Mouse (Mus musculus): ENCODE results near the gene Nap1l2. TPM values are rescaled to one million over a fixed set of nuclear protein-coding genes. Genes with fewer than 3 reads are reported as not detected.
A peak's percentile ranks its signal among the peaks of the same experiment; 100 is the strongest.
"Not testable (repeated sequence)": the region's sequence is repeated elsewhere in the genome, so short reads cannot be mapped to it uniquely, and the experiment has no call there.

Gene Nap1l2
- polyA plus RNA-seq (2014; fragmentation: Nextera tagmentation; extraction: Ambion mirVana), result 11.6 and 13.9 TPM in 2 replicates

DNA sequence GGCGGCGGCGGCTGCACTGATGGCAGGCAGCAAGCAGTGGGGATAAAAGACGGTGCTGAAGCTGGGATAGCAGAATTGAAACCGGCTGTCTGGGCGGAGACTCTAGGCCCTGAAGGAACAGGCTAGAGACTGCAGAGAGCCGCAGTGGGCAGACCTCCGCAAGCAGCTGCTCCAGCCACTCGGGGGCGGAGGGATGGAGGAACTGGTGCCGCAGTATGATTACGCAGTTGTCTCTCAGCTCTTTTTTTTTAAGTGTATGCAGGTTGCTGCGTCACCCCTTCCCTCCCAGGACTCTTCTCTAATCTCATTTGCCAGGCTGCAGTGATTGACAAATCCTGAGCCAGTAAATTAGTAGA lies at the start of gene Nap1l2:
Gene Nap1l2, minus strand, starts transcription at position 210 of the 356 bp plus-strand sequence.
- peaks cover 2% of the 10 kb centered on the region for H3K27me3 ChIP-seq (ENCODE audit: control insufficient read depth, insufficient read depth, low read length)

DNA sequence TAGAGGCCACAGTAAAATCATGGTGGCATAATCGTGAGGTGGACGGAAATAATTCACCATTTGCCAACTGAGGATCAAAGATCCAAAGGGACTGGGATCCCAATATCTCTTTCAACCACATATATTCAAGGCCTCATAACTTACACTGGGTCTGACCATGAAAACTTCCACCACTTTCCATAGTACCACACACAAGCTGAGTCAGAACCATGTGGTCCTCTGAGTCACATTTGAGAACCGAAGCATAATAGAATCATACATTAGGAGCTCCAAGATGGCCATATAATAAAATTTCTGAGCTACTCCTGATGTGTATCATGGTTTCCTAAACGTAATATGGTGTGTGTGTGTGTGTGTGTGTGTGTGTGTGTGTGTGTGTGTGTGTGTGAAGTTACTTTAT lies 28.8 kb upstream of the Nap1l2 start:
- Histone ChIP-seq H3K4me3 (ENCODE audit: low read depth, low read length) (no peak overlapping the region), H3K4me1 (ENCODE audit: control insufficient read depth, insufficient read depth, low read length) (no peaks in the 10 kb centered on the region), H3K27me3 (ENCODE audit: control insufficient read depth, insufficient read depth, low read length) (no peaks in the 10 kb centered on the region), H3K4me2 (ENCODE audit: low read depth, low read length) (no peak overlapping the region), H3K9ac (replicated peaks; ENCODE audit: low read length) (no peak overlapping the region), H3K27ac (replicated peaks; ENCODE audit: low read depth, low read length) (no peak overlapping the region), H3K36me3 (replicated peaks; ENCODE audit: control insufficient read depth, insufficient read depth, low read depth, low read length) (no peaks in the 10 kb centered on the region), H3K9me3 (replicated peaks; ENCODE audit: control insufficient read depth, low read length) (no peaks in the 10 kb centered on the region)
- ATAC-seq (replicated peaks; ENCODE audit: insufficient number of reproducible peaks, low FRiP score, low TSS enrichment, low read depth) (no peak), DNase-seq (ENCODE audit: low spot score) (no peak)
- WGBS, result 70% methylated on average over 4 of the region's 4 CpGs

More for the DNA sequence above, at the start of gene Nap1l2:
- WGBS, result 17% methylated on average over 13 of the region's 13 CpGs
- peak; percentile 88 for ATAC-seq (replicated peaks; ENCODE audit: insufficient number of reproducible peaks, low FRiP score, low TSS enrichment, low read depth)
- peak within 1 kb of the TSS; percentile 47 for H3K4me2 ChIP-seq (ENCODE audit: low read depth, low read length)
- peak; percentile 76 for DNase-seq (ENCODE audit: low spot score)
- H3K36me3 ChIP-seq (replicated peaks; ENCODE audit: control insufficient read depth, insufficient read depth, low read depth, low read length), result no peaks in the 10 kb centered on the region
- peak within 1 kb of the TSS; percentile 50 for H3K9ac ChIP-seq (replicated peaks; ENCODE audit: low read length)
- H3K27ac ChIP-seq (replicated peaks; ENCODE audit: low read depth, low read length), result no peak within 1 kb of the TSS
- no peaks in the 10 kb centered on the region for H3K9me3 ChIP-seq (replicated peaks; ENCODE audit: control insufficient read depth, low read length)
- H3K4me3 ChIP-seq (ENCODE audit: low read depth, low read length), result peak within 1 kb of the TSS; percentile 31
- no peaks in the 10 kb centered on the region for H3K4me1 ChIP-seq (ENCODE audit: control insufficient read depth, insufficient read depth, low read length)

DNA sequence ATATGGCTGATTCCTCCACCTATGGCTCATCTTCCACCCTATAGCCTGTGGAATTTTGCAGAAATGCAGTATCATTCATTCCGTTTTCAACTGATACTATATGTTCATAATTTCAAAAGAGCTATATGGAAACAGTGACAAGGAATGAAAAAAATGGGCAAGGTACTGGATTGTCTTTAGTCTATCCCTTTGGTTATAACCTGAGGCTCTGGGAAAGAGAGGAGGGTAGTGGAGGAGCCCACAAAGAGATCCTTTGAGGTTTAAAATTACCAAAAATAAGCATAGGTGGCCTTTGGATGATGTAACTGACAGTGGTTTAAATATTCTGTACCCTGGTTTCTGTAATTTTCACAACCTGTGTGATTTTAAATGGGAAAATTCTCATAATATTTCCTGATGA lies 389 bp upstream of the Nap1l2 start:
- DNase-seq (ENCODE audit: low spot score), result no peak
- H3K4me1 ChIP-seq (ENCODE audit: control insufficient read depth, insufficient read depth, low read length), result no peaks in the 10 kb centered on the region
- no peaks in the 10 kb centered on the region for H3K9me3 ChIP-seq (replicated peaks; ENCODE audit: control insufficient read depth, low read length)
- WGBS, result 29% methylated on average over 1 of the region's 1 CpGs
- H3K27me3 ChIP-seq (ENCODE audit: control insufficient read depth, insufficient read depth, low read length), result peaks cover 2% of the 10 kb centered on the region
- H3K27ac ChIP-seq (replicated peaks; ENCODE audit: low read depth, low read length), result no peak overlapping the region
- no peak overlapping the region for H3K9ac ChIP-seq (replicated peaks; ENCODE audit: low read length)
- H3K36me3 ChIP-seq (replicated peaks; ENCODE audit: control insufficient read depth, insufficient read depth, low read depth, low read length), result no peaks in the 10 kb centered on the region
- H3K4me2 ChIP-seq (ENCODE audit: low read depth, low read length), result peak overlapping the region; percentile 47; the same call in 1 of the 2 replicates
- no peak overlapping the region for H3K4me3 ChIP-seq (ENCODE audit: low read depth, low read length)
- no peak for ATAC-seq (replicated peaks; ENCODE audit: insufficient number of reproducible peaks, low FRiP score, low TSS enrichment, low read depth)

DNA sequence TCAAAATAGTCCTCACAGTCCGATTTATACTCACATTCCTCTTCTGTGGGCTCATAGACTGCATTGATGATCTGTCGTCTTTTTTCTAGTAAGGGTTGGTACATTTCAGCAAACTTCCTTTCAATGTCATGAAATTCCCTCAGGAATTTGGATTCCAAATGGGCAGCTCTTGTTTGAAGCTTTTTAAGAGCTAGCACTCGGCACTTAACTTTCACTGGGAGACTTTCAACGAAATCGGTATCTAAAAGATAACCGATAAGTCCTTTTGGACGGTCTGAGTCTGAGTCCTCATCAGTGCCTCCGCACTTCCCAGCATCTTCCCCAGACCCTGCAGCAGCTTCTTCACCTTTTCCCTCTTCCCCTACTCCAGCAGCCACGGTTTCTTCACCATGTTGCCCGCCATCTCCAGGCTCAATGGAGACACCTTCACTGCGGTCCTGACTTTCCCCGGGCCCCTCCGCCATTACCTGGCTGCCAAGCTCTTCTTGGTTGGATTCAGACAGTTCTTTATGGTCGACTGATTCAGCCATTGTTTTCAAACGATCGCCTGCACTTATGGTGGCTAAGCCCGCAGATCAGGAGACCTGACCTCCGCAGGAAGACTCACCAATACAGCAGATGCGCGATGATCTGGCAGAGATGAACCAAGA lies 534 bp downstream of the Nap1l2 start:
- Histone ChIP-seq H3K4me1 (ENCODE audit: control insufficient read depth, insufficient read depth, low read length) (no peaks in the 10 kb centered on the region), H3K9ac (replicated peaks; ENCODE audit: low read length) (peak overlapping the region; percentile 50), H3K36me3 (replicated peaks; ENCODE audit: control insufficient read depth, insufficient read depth, low read depth, low read length) (no peaks in the 10 kb centered on the region), H3K27me3 (ENCODE audit: control insufficient read depth, insufficient read depth, low read length) (peaks cover 2% of the 10 kb centered on the region), H3K4me3 (ENCODE audit: low read depth, low read length) (peak overlapping the region; percentile 31), H3K4me2 (ENCODE audit: low read depth, low read length) (peak overlapping the region; percentile 47), H3K27ac (replicated peaks; ENCODE audit: low read depth, low read length) (no peak overlapping the region), H3K9me3 (replicated peaks; ENCODE audit: control insufficient read depth, low read length) (no peaks in the 10 kb centered on the region)
- ATAC-seq (replicated peaks; ENCODE audit: insufficient number of reproducible peaks, low FRiP score, low TSS enrichment, low read depth) (no peak), DNase-seq (ENCODE audit: low spot score) (peak; percentile 0)
- 20% methylated on average over 20 of the region's 20 CpGs for WGBS

DNA sequence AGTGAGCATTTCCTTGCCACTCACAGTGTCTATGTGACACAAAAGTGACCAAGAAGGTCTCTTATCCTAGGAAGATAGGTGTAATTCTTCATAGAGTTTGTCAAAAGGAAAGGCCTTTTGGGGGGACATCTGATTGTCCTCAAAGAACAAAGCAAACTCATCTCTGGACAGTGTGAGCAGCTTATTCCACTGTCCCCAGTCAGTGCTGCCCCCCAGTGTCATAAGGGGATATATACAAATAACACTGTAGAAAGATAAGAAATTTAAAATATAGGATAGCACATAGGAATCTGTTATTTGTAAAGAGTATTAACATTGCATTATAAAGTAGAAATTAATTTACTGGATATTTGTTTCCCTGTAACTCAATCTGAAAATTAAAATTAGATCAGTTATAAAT lies 2.9 kb downstream of the Nap1l2 start:
- Histone ChIP-seq H3K4me1 (ENCODE audit: control insufficient read depth, insufficient read depth, low read length) (no peaks in the 10 kb centered on the region), H3K9me3 (replicated peaks; ENCODE audit: control insufficient read depth, low read length) (no peaks in the 10 kb centered on the region), H3K27ac (replicated peaks; ENCODE audit: low read depth, low read length) (no peak overlapping the region), H3K27me3 (ENCODE audit: control insufficient read depth, insufficient read depth, low read length) (peaks cover 2% of the 10 kb centered on the region), H3K36me3 (replicated peaks; ENCODE audit: control insufficient read depth, insufficient read depth, low read depth, low read length) (no peaks in the 10 kb centered on the region), H3K9ac (replicated peaks; ENCODE audit: low read length) (no peak overlapping the region), H3K4me2 (ENCODE audit: low read depth, low read length) (no peak overlapping the region), H3K4me3 (ENCODE audit: low read depth, low read length) (no peak overlapping the region)
- DNase-seq (ENCODE audit: low spot score), result peak; percentile 25
- no peak for ATAC-seq (replicated peaks; ENCODE audit: insufficient number of reproducible peaks, low FRiP score, low TSS enrichment, low read depth)

DNA sequence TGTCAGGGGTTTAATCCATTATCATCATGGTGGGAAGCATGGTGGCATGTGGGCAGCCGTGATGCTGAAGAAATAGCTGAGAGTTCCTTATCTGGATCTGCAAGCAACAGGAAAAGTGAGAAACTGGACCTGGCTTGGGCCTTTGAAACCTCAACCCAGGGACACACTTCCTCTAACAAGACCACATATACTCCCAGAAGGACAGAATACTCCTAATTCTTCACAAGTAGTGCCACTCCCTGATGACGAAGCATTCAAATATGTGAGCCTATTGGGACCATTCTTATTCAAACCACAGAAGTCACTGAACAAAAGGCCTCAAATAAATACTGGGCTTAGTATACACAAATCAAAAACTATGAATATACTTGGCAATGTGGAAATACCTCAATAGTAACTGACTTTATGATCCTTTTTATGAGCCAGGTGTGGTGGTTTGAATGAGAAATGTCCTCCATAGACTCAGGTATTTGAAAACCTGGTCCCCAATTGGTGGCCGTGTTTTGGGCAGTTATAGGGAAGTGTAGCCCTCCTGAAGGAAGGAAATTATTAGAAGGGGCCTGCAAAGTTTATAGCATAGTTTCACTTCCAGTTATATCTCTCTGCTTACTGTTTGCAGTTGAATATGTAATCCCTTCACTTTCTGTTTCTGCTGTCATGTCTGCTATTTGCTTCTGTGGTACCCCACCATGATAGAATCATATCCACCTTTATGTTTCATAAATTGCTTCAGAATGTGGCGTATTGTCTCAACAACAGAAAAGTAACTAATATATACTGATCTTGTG lies 6.5 kb downstream of the Nap1l2 start:
- Histone ChIP-seq H3K4me3 (ENCODE audit: low read depth, low read length) (no peak overlapping the region), H3K4me2 (ENCODE audit: low read depth, low read length) (no peak overlapping the region), H3K27me3 (ENCODE audit: control insufficient read depth, insufficient read depth, low read length) (no peaks in the 10 kb centered on the region; the same call in 1 of the 2 replicates), H3K9me3 (replicated peaks; ENCODE audit: control insufficient read depth, low read length) (no peaks in the 10 kb centered on the region), H3K9ac (replicated peaks; ENCODE audit: low read length) (no peak overlapping the region), H3K27ac (replicated peaks; ENCODE audit: low read depth, low read length) (no peak overlapping the region), H3K36me3 (replicated peaks; ENCODE audit: control insufficient read depth, insufficient read depth, low read depth, low read length) (no peaks in the 10 kb centered on the region), H3K4me1 (ENCODE audit: control insufficient read depth, insufficient read depth, low read length) (no peaks in the 10 kb centered on the region)
- no peak for DNase-seq (ENCODE audit: low spot score)
- 78% methylated on average over 4 of the region's 4 CpGs for WGBS
- no peak for ATAC-seq (replicated peaks; ENCODE audit: insufficient number of reproducible peaks, low FRiP score, low TSS enrichment, low read depth)

DNA sequence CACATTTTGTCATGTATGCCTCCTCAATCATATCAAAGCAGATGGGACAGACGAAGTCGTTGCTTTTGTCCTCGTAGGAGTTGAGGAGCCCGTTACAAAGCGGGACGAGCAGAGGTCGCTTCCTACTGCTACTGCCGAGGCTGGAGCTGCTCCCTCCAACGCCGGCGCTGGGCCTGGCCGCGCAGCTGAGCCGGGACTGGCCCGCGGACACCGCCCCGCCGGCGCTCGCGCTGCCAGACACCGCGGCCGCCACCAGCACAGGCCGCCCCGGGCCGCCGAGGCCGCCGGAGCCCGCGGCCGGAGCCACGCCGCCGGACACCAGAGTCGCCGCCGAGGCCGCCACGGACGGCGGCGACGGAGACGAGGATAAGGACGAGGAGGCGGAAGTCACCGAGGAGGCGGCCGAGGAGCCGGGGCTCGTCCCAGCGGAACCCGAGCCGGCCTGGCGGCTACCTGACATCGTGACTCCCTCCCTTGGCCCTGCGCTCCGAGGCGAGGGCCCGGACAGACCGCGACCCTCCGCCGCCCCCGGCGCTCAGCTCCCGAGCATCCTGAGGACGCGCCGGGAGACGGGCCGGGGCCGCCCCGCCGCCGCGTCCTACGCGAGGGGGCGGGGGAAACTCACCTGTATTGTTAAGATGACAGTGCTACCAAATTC lies 21.4 kb downstream of the Nap1l2 start:
- not testable (repeated sequence) for H3K4me1 ChIP-seq (ENCODE audit: control insufficient read depth, insufficient read depth, low read length); H3K9me3 ChIP-seq (replicated peaks; ENCODE audit: control insufficient read depth, low read length); H3K36me3 ChIP-seq (replicated peaks; ENCODE audit: control insufficient read depth, insufficient read depth, low read depth, low read length); H3K9ac ChIP-seq (replicated peaks; ENCODE audit: low read length); DNase-seq (ENCODE audit: low spot score); H3K4me2 ChIP-seq (ENCODE audit: low read depth, low read length); H3K27ac ChIP-seq (replicated peaks; ENCODE audit: low read depth, low read length); H3K27me3 ChIP-seq (ENCODE audit: control insufficient read depth, insufficient read depth, low read length)
- WGBS, result 25% methylated on average over 27 of the region's 83 CpGs
- peak overlapping the region; percentile 19; the same call in 1 of the 2 replicates for H3K4me3 ChIP-seq (ENCODE audit: low read depth, low read length)
- peak; percentile 82 for ATAC-seq (replicated peaks; ENCODE audit: insufficient number of reproducible peaks, low FRiP score, low TSS enrichment, low read depth)

DNA sequence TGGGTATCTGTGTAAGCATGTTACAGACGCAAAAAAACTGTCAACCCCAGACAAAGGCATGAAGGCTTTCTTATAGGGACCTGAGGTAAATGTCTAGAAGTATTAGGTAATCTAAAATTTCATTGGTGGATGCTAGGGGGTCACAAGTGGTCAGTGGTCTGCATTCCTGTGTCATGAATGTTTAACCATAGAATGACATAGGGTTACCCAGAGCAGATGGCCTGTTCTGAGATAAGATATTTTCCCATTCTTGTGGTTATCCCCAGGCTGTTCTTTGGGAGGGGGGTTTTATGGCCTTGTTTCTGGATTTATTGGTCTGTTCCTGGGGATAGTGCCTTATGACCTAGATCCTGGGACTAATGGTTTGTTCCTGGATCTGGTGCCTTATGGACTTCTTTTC lies 30.3 kb downstream of the Nap1l2 start:
- DNase-seq (ENCODE audit: low spot score) (no peak), ATAC-seq (replicated peaks; ENCODE audit: insufficient number of reproducible peaks, low FRiP score, low TSS enrichment, low read depth) (no peak)
- Histone ChIP-seq H3K36me3 (replicated peaks; ENCODE audit: control insufficient read depth, insufficient read depth, low read depth, low read length) (no peaks in the 10 kb centered on the region), H3K9ac (replicated peaks; ENCODE audit: low read length) (no peak overlapping the region), H3K4me2 (ENCODE audit: low read depth, low read length) (no peak overlapping the region), H3K27me3 (ENCODE audit: control insufficient read depth, insufficient read depth, low read length) (0 out of 2 replicates have a peak, but pooled peaks cover 3% of the 10 kb centered on the region), H3K4me1 (ENCODE audit: control insufficient read depth, insufficient read depth, low read length) (no peaks in the 10 kb centered on the region), H3K9me3 (replicated peaks; ENCODE audit: control insufficient read depth, low read length) (no peaks in the 10 kb centered on the region), H3K27ac (replicated peaks; ENCODE audit: low read depth, low read length) (no peak overlapping the region), H3K4me3 (ENCODE audit: low read depth, low read length) (no peak overlapping the region)
- WGBS, result 53% methylated on average over 1 of the region's 1 CpGs

All from embryonic facial prominence, embryonic 11.5 days (tissue).